Mouse (Mus musculus) right cerebral cortex, postnatal 36 days (tissue): Measurements from ENCODE around the gene Ccdc69.

Source experiments
- DNase-seq, 2 experiments: peaks; one replicate each; pipeline ENCODE4 v3.0.0; 2022; ENCODE audit warnings: low spot score in 2 of 2, mixed read lengths in 1 of 2

The Ccdc69 gene

GRCm38 (mm10) chr11:55036601-55037000 is 41.3 kb downstream of the Ccdc69 start:
- DNase-seq: no peak

DNA sequence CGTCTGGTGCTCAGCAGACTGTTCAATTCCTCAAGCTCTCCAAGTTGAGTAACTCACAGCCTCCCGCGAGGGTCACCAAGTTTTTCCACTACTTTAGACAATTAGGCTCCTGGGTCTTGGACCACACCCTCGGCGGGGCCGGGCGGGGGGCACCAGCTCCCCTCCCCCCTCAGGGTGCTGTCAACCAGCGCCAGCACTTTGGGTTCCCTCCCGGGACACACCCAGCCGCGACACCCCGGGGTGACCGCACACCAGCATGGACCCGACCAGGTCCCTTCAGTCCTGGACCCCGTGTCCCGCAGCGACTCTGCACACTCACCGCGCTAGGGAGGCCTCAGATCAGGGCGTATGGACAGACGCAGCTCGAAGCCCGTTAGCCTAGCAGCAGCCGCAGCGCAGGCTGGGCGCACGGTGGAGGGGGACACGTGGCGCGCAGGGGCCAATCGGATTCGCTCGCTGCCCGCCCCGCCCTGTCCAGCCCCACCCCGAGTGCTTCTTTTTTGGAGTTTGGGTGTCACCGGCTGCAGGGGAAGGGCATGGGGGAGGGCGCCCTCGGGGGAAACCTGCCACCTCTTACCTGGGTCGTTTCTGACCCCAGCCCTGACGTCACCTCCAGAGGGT is 44.8 kb downstream of the Ccdc69 start, which contains the start of gene Anxa6:
TSS of gene Anxa6 (minus strand) at position 406 of the 621 bp plus-strand sequence.
- DNase-seq: peak; percentile 56 to 73

- DNase-seq: no peak
Observed at GRCm38 (mm10) chr11:55032286-55032685, 45.6 kb downstream of the Ccdc69 start.

GRCm38 (mm10) chr11:55031991-55032280 is 46.0 kb downstream of the Ccdc69 start:
- no peak for DNase-seq

- DNase-seq: no peak
Observed at GRCm38 (mm10) chr11:55031211-55031990, 46.5 kb downstream of the Ccdc69 start.

DNA sequence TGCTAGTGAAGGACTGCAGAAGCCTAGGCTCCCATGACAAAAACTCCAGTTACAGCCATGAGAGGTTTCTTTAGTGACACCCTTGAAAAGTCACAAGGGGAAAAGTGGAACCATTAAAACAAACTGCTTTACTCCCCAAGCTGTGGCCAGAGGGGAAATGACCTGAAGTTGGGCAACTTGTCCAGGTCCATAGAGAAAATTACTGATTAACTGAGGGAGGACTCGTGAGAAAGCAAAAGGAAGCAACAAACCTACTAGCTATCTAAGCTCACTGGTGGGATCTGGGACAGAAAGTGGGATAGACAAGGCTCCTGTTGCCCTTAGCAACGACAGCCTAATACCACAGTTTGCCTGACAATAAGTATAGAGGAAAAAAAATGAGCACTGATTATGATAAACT is 49.4 kb downstream of the Ccdc69 start:
- DNase-seq: no peak

DNA sequence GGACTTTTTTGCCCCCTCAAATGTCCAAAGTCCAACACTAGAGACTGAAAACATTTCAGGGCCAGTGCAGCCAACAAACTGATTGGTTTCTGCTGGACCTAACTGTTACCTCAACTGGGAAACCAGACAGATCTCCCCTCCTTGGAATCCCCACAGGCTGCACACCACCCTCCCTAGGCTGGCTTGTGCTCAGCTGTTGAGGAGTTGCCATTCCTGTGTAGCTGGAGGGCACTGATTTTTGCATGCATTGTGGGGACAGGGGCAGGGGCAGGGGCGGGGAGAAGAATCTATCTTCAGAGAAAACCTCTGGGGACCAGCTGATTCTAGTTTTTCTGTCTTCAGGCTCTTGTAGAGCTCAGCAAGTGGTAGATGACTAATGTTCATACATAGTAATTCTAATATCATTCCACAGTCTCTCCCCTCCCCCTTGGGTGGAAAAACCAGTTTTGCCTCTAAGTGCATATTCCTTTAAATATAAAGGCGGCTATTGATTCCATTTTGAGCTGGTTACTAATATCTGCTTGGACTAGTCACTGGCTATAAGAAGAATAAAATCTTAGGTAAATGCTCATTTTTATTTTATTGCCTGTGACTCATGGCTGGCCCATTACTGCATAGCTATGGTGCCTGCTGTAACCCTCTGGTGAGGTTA is 50.6 kb downstream of the Ccdc69 start:
- no peak for DNase-seq

DNA sequence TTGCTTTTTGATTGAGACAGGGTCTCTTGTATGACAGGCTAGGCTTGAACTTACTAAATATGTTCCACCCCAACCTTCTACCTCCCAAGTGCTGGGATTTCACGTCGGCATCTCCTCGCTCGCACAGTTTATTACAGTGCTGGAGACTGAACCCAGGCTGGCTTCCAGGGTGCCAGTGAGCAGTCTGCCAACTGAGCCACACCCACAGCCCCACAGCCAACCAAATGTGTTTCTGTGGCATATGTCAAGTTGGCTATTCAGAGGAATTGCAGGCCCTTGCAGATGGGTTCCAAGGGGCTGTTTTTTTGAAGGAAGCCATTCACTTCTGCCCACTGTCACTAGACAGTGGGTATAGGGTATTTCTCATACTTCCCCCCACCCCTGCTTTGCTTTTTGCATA is 52.0 kb downstream of the Ccdc69 start:
- no peak for DNase-seq

- DNase-seq: no peak
Observed at GRCm38 (mm10) chr11:55023583-55023982, 54.3 kb downstream of the Ccdc69 start.

- peak; percentile 63 to 69 for DNase-seq
Observed at GRCm38 (mm10) chr11:55023049-55023564, 54.8 kb downstream of the Ccdc69 start.

- no peak for DNase-seq
Observed at GRCm38 (mm10) chr11:55022508-55022907, 55.4 kb downstream of the Ccdc69 start.

GRCm38 (mm10) chr11:55021859-55022258 is 56.1 kb downstream of the Ccdc69 start:
- no peak for DNase-seq

GRCm38 (mm10) chr11:55021458-55021857 is 56.5 kb downstream of the Ccdc69 start:
- DNase-seq: no peak

DNA sequence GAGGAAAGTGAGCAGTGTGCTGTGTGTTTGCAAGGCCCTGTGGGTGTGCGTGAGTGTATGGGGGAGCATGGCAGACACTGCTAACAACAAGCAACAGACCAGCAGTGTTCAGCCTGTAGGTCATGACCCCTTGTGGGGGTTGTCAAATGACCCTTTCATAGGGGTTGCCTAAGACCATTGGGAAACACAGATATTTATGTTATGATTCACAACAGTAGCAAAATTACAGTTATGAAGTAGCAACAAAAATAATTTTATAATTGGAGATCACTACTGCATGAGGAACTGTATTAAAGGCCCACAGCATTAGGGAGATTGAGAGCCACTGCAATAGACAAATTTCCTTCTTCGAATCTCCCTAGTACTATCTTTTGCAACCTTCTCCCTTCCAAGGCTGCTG is 58.2 kb downstream of the Ccdc69 start:
- DNase-seq: no peak

DNA sequence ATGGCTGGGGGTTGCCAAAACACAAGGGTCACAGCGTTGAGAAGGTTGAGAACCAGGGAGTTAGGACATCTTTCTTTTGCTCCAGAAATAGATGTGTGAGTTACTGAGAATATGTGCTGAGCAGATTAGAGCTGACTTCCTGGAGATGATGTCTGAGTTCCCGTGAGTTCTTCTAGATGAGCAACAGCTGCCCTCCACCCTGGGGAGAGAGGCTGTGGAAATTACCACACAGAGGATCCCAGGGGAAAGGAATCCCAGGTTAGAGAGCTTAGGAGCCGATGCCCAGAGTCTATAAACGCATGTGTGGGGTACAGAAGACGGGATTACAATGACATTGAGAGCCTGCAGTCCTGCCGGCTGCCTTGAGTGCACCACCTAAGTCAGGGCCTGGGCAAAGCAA is 59.9 kb downstream of the Ccdc69 start:
- no peak for DNase-seq

- DNase-seq: no peak
Observed at GRCm38 (mm10) chr11:55017201-55017600, 60.7 kb downstream of the Ccdc69 start.

GRCm38 (mm10) chr11:55016758-55017157 is 61.2 kb downstream of the Ccdc69 start:
- DNase-seq: peak in 1 of 2 experiments; percentile 21

GRCm38 (mm10) chr11:55015831-55016241 is 62.1 kb downstream of the Ccdc69 start:
- DNase-seq: peak in 1 of 2 experiments; percentile 30

DNA sequence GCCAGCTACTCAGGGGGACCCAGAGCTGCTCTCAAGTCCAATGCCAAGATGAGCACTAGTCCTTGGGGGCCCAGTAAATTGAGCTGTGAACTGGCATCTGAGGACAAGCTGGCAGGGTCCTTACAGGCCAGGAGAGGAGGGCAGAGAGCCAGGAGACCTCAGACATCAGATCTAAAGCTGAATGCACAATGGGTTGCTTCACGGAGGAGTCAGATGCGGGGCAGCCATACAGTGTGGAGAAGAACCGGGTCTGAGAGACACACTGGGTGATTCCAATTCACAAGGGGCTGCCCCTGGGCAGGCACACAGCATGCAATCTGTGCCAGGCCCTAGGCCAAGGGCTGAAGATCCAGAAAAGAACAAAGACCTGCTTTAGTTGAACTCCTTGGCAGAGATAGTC is 62.7 kb downstream of the Ccdc69 start:
- no peak for DNase-seq

DNA sequence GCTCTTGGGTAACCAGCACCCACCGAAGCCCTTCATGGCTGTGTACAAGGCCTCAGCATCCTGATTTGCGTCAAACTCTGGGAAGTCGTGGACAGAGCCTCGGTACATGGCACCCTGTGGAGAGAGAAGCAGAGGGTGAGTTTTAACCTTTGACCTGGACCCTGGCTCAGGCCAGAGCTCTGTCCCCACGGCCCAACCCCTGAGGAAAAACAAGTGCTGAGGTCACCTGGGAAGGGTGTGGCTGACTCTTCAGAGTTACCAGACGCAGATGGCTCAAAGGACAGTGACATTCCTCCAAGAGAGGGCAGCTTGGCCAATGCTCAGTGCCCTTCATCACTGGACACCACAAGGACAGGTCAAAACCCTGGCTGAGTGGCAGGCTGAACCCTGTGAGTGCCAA is 64.1 kb downstream of the Ccdc69 start:
- no peak for DNase-seq

DNA sequence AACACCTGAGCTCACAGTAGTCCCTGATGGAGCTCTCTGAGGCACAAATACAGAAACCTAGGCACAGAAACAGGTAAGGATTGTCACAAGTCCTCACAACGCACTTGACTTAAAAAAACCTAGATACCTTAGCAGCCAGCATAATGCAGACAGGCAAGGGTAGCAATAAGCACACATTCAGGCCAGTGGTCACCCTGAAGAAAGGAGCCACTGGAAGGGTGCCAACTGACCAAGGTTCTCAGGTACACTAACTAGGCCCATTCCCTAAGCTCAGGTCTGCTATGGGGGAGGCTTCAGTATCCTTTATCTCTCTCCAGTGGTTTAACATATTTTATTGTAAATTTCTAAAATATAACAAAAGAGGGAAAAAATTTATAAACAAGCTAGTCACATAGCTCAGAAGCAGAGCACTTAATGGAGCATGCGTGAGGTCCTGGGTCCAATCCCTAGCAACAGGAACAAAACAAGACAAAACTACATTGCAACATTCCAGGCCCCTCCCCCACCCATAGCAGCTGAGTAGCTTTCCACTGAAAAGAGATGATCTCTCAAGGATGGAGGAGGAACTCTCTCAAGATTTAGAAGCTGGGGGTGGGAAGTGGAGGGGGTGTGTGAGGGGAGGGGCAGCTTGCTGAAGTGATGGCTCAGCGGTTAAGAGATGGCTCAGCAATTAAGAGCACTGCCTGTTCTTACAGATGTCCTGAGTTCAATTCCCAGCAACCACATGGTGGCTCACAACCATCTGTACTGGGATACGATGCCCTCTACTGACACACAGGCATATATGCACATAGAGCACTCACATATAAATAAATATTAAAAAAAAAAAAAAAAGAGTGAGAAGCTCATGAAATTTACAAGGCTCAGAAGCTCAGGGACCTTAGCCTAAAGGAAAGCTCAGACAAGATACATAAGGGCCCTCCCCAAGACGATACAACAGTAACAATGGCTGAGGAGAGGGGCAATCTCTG is 65.1 kb downstream of the Ccdc69 start:
- DNase-seq: no peak
